8 mouse cellular contexts compared by ENCODE assay signal in the genomic region with DNA sequence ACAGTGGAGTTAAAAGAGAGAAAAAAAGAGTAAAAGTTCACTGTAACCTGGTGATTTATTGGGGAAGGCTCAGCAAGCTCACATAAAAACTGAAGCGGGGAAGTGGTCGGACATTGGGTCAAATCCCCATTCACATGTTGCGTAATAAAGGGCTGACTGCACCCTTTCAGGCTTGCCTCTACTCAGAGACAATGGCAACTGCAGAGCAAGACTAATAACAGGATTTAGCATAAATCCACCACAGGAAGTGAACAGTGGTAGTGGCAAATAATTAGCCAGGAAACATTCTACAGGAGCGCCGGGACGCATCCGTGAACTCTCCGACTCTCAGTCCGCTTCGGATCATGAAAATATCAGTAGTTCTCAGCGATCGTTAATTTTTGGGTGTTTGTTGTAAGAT.
A peak's percentile ranks its signal among the peaks of the same experiment; 100 is the strongest.
DNase-seq lines count a peak whose midpoint lies in the region; ATAC-seq and TF ChIP-seq lines count a peak whose summit lies in the region.

No protein-coding gene starts in this region.

- no peak for TF ChIP-seq CTCF in gastrocnemius, adult 2 months (IDR thresholded peaks at IDR 0.05)
- TF ChIP-seq CTCF in liver, postnatal 0 days (IDR thresholded peaks at IDR 0.05; ENCODE audit: low read depth): no peak

- H3K27ac ChIP-seq in gastrocnemius, adult 2 months: peak overlapping the region; percentile 25; the same call in 1 of the 2 replicates
- no peak overlapping the region for H3K27ac ChIP-seq in intestine, embryonic 15.5 days
- H3K27ac ChIP-seq in liver, postnatal 0 days (ENCODE audit: low read depth): no peak overlapping the region
- no peak overlapping the region for H3K27ac ChIP-seq in stomach, embryonic 16.5 days (ENCODE audit: low read length)

- H3K36me3 ChIP-seq in intestine, embryonic 15.5 days: no peaks in the 10 kb centered on the region
- no peaks in the 10 kb centered on the region for H3K36me3 ChIP-seq in liver, postnatal 0 days (replicated peaks; ENCODE audit: insufficient read depth, low read length)
- H3K36me3 ChIP-seq in stomach, embryonic 16.5 days (ENCODE audit: control insufficient read depth, insufficient read depth, low read length): no peaks in the 10 kb centered on the region

- no peaks in the 10 kb centered on the region for H3K27me3 ChIP-seq in intestine, embryonic 15.5 days (replicated peaks)
- no peaks in the 10 kb centered on the region for H3K27me3 ChIP-seq in liver, postnatal 0 days (ENCODE audit: insufficient read depth, low read length)
- H3K27me3 ChIP-seq in stomach, embryonic 16.5 days (ENCODE audit: control insufficient read depth, insufficient read depth, low read length): no peaks in the 10 kb centered on the region

- H3K9ac ChIP-seq in intestine, embryonic 15.5 days: no peak overlapping the region
- H3K9ac ChIP-seq in liver, postnatal 0 days (replicated peaks): no peak overlapping the region
- H3K9ac ChIP-seq in stomach, embryonic 16.5 days (ENCODE audit: low read length): 0 out of 2 replicates have a peak overlapping the region, but pooled peaks have one; percentile 22

- ATAC-seq in intestine, embryonic 15.5 days: peak; percentile 88
- ATAC-seq in liver, postnatal 0 days: peak; percentile 67
- ATAC-seq in stomach, embryonic 16.5 days (ENCODE audit: insufficient read depth, low FRiP score): peak; percentile 53
- no peak; the same call in 1 of the 2 replicates for ATAC-seq in megakaryocyte-erythroid progenitor cell, adult 5-6 weeks (replicated peaks; ENCODE audit: low FRiP score, low TSS enrichment, poor library complexity, severe bottlenecking)

- 0 out of 2 replicates have a peak, but pooled peaks cover 3% of the 10 kb centered on the region for H3K4me1 ChIP-seq in intestine, embryonic 15.5 days (replicated peaks)
- peaks cover 5% of the 10 kb centered on the region for H3K4me1 ChIP-seq in liver, postnatal 0 days (ENCODE audit: insufficient read depth)
- H3K4me1 ChIP-seq in stomach, embryonic 16.5 days (ENCODE audit: control insufficient read depth, insufficient read depth, low read length): peaks cover 6% of the 10 kb centered on the region; the same call in 1 of the 2 replicates

- intact Hi-C loops in gastrocnemius, adult 2 months (cut with DNase I): no loop called here

- no peak for DNase-seq in gastrocnemius, adult 2 months
- no peak for DNase-seq in gastrocnemius, postnatal 10 days
- DNase-seq in embryo, embryonic 10.5 days (ENCODE audit: low spot score): peak; percentile 70
- DNase-seq in liver, postnatal 0 days: peak; percentile 12
- no peak for DNase-seq in adrenal gland, adult 8-10 months

- no peak for TF ChIP-seq EP300 in liver, postnatal 0 days (IDR thresholded peaks at IDR 0.05; ENCODE audit: low read depth)

- 18% methylated on average over 12 of the region's 12 CpGs for WGBS in intestine, embryonic 15.5 days
- 6% methylated on average over 12 of the region's 12 CpGs for WGBS in liver, postnatal 0 days (ENCODE audit: insufficient replicate concordance)
- 10% methylated on average over 12 of the region's 12 CpGs for WGBS in stomach, embryonic 16.5 days

- no peaks in the 10 kb centered on the region for H3K9me3 ChIP-seq in intestine, embryonic 15.5 days
- no peaks in the 10 kb centered on the region for H3K9me3 ChIP-seq in liver, postnatal 0 days (ENCODE audit: low read length)
- H3K9me3 ChIP-seq in stomach, embryonic 16.5 days (replicated peaks; ENCODE audit: control insufficient read depth, low read length): no peaks in the 10 kb centered on the region

- H3K4me3 ChIP-seq in gastrocnemius, adult 2 months: peak overlapping the region; percentile 62
- peak overlapping the region; percentile 22 for H3K4me3 ChIP-seq in intestine, embryonic 15.5 days (replicated peaks)
- peak overlapping the region; percentile 22 for H3K4me3 ChIP-seq in liver, postnatal 0 days (ENCODE audit: low read depth, low read length)
- H3K4me3 ChIP-seq in stomach, embryonic 16.5 days (replicated peaks; ENCODE audit: low read length): peak overlapping the region; percentile 31

- peak overlapping the region; percentile 59 for H3K4me2 ChIP-seq in intestine, embryonic 15.5 days (replicated peaks)
- H3K4me2 ChIP-seq in liver, postnatal 0 days (ENCODE audit: low read depth, low read length): peak overlapping the region; percentile 61
- peak overlapping the region; percentile 55 for H3K4me2 ChIP-seq in stomach, embryonic 16.5 days (ENCODE audit: low read depth, low read length)

Comparison
In these comparisons a context has a peak if more than half of its experiments do, and no peak if none do; other contexts are left out.
1. DNase-seq: peak in embryo, embryonic 10.5 days (single experiment) and liver, postnatal 0 days (single experiment); none in gastrocnemius, adult 2 months (single experiment), gastrocnemius, postnatal 10 days (single experiment) and adrenal gland, adult 8-10 months (single experiment).
2. Peak in every context shown above with its lines, with median percentiles within 50 percentile points of each other: H3K4me3 ChIP-seq and H3K4me2 ChIP-seq.